Mouse (Mus musculus): ENCODE measurements around the gene Wnt1.

- no peak for TF ChIP-seq CTCF (IDR thresholded peaks at IDR 0.05; ENCODE audit: control insufficient read depth, insufficient read depth, insufficient replicate concordance, low read depth, low read length)
- TF ChIP-seq POLR2A (IDR thresholded peaks at IDR 0.05; ENCODE audit: control insufficient read depth, low read depth, low read length): no peak
These were observed 38.0 kb downstream of the Wnt1 start for GRCm38 (mm10) chr15:98827611-98828011.
